Mouse (Mus musculus) liver, postnatal 0 days (tissue): ENCODE data around the gene S100a14.

ENCODE experiments used
- CTCF ChIP-seq: sonication (generic); IDR thresholded peaks from 2 replicates; pipeline ENCODE4 v1.5.1; 2016; ENCODE audit warnings: antibody characterized with exemption, low read depth
- EP300 ChIP-seq: IDR thresholded peaks from 2 replicates; pipeline ENCODE4 v1.6.1; 2016; ENCODE audit warnings: antibody characterized with exemption, low read depth, mild to moderate bottlenecking

GRCm38 (mm10) chr3:90526580-90526979 lies at the start of gene S100a14:
- no peak for TF ChIP-seq CTCF
- TF ChIP-seq EP300 = no peak
